Mouse (Mus musculus) thymus, adult 2 months (tissue): ENCODE data around the gene Dhrs4.

Experiments used
- CTCF ChIP-seq: fragments of 200-500 bp; IDR thresholded peaks from 2 replicates; pipeline ENCODE4 v1.5.1; 2012; ENCODE audit warnings: mild to moderate bottlenecking, control low read depth, low read length, moderate library complexity, borderline replicate concordance; ENCODE audit not compliant: control insufficient read depth, poor library complexity, insufficient read depth; ENCODE audit errors: extremely low read depth
- POLR2A ChIP-seq: fragments of 200-500 bp; IDR thresholded peaks from 2 replicates; pipeline ENCODE4 v1.6.1; 2012; ENCODE audit warnings: mild to moderate bottlenecking, low read length, control low read depth, moderate library complexity; ENCODE audit not compliant: control insufficient read depth, poor library complexity, insufficient read depth; ENCODE audit errors: extremely low read depth

- TF ChIP-seq CTCF (peak; percentile 64; the same call in 1 of the 2 replicates), POLR2A (no peak)
Observed at GRCm38 (mm10) chr14:55438193-55438784, 40.3 kb upstream of the Dhrs4 start.
